Comparison of ENCODE assay signal across 14 mouse cellular contexts in genomic region chr2:141587290-141587689, GRCm38 (mm10).
DNase-seq lines count a peak whose midpoint lies in the region; ATAC-seq and TF ChIP-seq lines count a peak whose summit lies in the region.
"Had no signal": no experiment of that assay in that cellular context is flagged by ENCODE, and none has a peak within 500 bp of the region (broad histone marks: within the 10 kb centered on the region; RNA-seq: fewer than 3 reads in every experiment).

No protein-coding gene starts in this region.

- H3K4me1 ChIP-seq in heart, embryonic 13.5 days = peaks cover 16% of the 10 kb centered on the region
- no peaks in the 10 kb centered on the region for H3K4me1 ChIP-seq in liver, postnatal 0 days (ENCODE audit: insufficient read depth)
- peaks cover 2% of the 10 kb centered on the region; the same call in 1 of the 2 replicates for H3K4me1 ChIP-seq in midbrain, embryonic 16.5 days (ENCODE audit: control insufficient read depth, insufficient read depth, low read length)

- H3K27ac ChIP-seq in heart, embryonic 13.5 days (replicated peaks) = peak overlapping the region; percentile 82
- no peak overlapping the region for H3K27ac ChIP-seq in liver, postnatal 0 days (ENCODE audit: low read depth)
- H3K27ac ChIP-seq in midbrain, embryonic 16.5 days (ENCODE audit: low read length) = no peak overlapping the region
- H3K27ac ChIP-seq: embryonic facial prominence, embryonic 13.5 days had no signal

- no peak overlapping the region for H3K9ac ChIP-seq in heart, embryonic 13.5 days
- H3K9ac ChIP-seq in liver, postnatal 0 days (replicated peaks) = no peak overlapping the region
- no peak overlapping the region for H3K9ac ChIP-seq in midbrain, embryonic 16.5 days (ENCODE audit: low read depth, low read length)
- H3K9ac ChIP-seq: embryonic facial prominence, embryonic 13.5 days had no signal

- H3K27me3 ChIP-seq in heart, embryonic 13.5 days (replicated peaks) = no peaks in the 10 kb centered on the region
- no peaks in the 10 kb centered on the region for H3K27me3 ChIP-seq in liver, postnatal 0 days (ENCODE audit: insufficient read depth, low read length)
- H3K27me3 ChIP-seq in midbrain, embryonic 16.5 days (ENCODE audit: control insufficient read depth, insufficient read depth, low read depth, low read length) = no peaks in the 10 kb centered on the region
- H3K27me3 ChIP-seq: embryonic facial prominence, embryonic 13.5 days had no signal

- no peak overlapping the region; the same call in 1 of the 2 replicates for H3K4me2 ChIP-seq in heart, embryonic 13.5 days
- no peak overlapping the region for H3K4me2 ChIP-seq in liver, postnatal 0 days (ENCODE audit: low read depth, low read length)
- no peak overlapping the region for H3K4me2 ChIP-seq in midbrain, embryonic 16.5 days (ENCODE audit: low read length)
- H3K4me2 ChIP-seq: embryonic facial prominence, embryonic 13.5 days had no signal

- WGBS in heart, embryonic 13.5 days = 15% methylated on average over 2 of the region's 2 CpGs
- 61% methylated on average over 2 of the region's 2 CpGs for WGBS in liver, postnatal 0 days (ENCODE audit: insufficient replicate concordance)
- WGBS in midbrain, embryonic 16.5 days = 89% methylated on average over 2 of the region's 2 CpGs

- H3K4me3 ChIP-seq in heart, embryonic 13.5 days = no peak overlapping the region
- no peak overlapping the region for H3K4me3 ChIP-seq in liver, postnatal 0 days (ENCODE audit: low read depth, low read length)
- no peak overlapping the region for H3K4me3 ChIP-seq in midbrain, embryonic 16.5 days (ENCODE audit: low read depth, low read length)
- H3K4me3 ChIP-seq: embryonic facial prominence, embryonic 13.5 days had no signal

- TF ChIP-seq EP300 in liver, postnatal 0 days (IDR thresholded peaks at IDR 0.05; ENCODE audit: low read depth) = no peak

- H3K36me3 ChIP-seq in heart, embryonic 13.5 days = no peaks in the 10 kb centered on the region
- no peaks in the 10 kb centered on the region for H3K36me3 ChIP-seq in liver, postnatal 0 days (replicated peaks; ENCODE audit: insufficient read depth, low read length)
- no peaks in the 10 kb centered on the region for H3K36me3 ChIP-seq in midbrain, embryonic 16.5 days (ENCODE audit: control insufficient read depth, insufficient read depth, low read length)
- H3K36me3 ChIP-seq: embryonic facial prominence, embryonic 13.5 days had no signal

- no peaks in the 10 kb centered on the region for H3K9me3 ChIP-seq in heart, embryonic 13.5 days
- no peaks in the 10 kb centered on the region for H3K9me3 ChIP-seq in liver, postnatal 0 days (ENCODE audit: low read length)
- H3K9me3 ChIP-seq in midbrain, embryonic 16.5 days (replicated peaks; ENCODE audit: control insufficient read depth, low read length, poor library complexity, severe bottlenecking) = no peaks in the 10 kb centered on the region
- H3K9me3 ChIP-seq: embryonic facial prominence, embryonic 13.5 days had no signal

- peak; percentile 84 for ATAC-seq in heart, embryonic 13.5 days (ENCODE audit: extremely low read depth, insufficient number of reproducible peaks, low FRiP score, low TSS enrichment)
- peak; percentile 56 for ATAC-seq in liver, postnatal 0 days
- ATAC-seq in midbrain, embryonic 16.5 days = no peak
- ATAC-seq: activated CD4-positive, CD25-positive, alpha-beta regulatory T cell, adult 4 months had no signal

- TF ChIP-seq CTCF in liver, postnatal 0 days (IDR thresholded peaks at IDR 0.05; ENCODE audit: low read depth) = no peak

- DNase-seq in layer of hippocampus, adult 9-11 months = peak; percentile 26
- no peak for DNase-seq in layer of hippocampus, postnatal 36 days
- peak; percentile 18 for DNase-seq in adipocyte (ENCODE audit: low spot score)
- DNase-seq in liver, postnatal 0 days = no peak
- no peak for DNase-seq in ovary, postnatal 10 days (ENCODE audit: low spot score)
- DNase-seq in urinary bladder, postnatal 10 days (ENCODE audit: low spot score) = no peak
- DNase-seq: cerebellum, adult 18-20 months; lung, postnatal 14 days; spleen, adult 18-20 months; thymus, postnatal 36 days had no signal

Comparison
In these comparisons a context has a peak if more than half of its experiments do, and no peak if none do; other contexts are left out.
1. DNase-seq: peak in layer of hippocampus, adult 9-11 months (single experiment) and adipocyte (single experiment); none in layer of hippocampus, postnatal 36 days (0 of 2), liver, postnatal 0 days (single experiment), ovary, postnatal 10 days (single experiment) and urinary bladder, postnatal 10 days (single experiment).